Mouse (Mus musculus): Measurements from ENCODE around the gene Filip1. TPM values are rescaled to one million over a fixed set of nuclear protein-coding genes. Genes with fewer than 3 reads are reported as not detected.

The Filip1 gene
- total and polyA plus RNA-seq, 3 experiments: 0.71 to 1.5 (median 1.3) TPM

DNA sequence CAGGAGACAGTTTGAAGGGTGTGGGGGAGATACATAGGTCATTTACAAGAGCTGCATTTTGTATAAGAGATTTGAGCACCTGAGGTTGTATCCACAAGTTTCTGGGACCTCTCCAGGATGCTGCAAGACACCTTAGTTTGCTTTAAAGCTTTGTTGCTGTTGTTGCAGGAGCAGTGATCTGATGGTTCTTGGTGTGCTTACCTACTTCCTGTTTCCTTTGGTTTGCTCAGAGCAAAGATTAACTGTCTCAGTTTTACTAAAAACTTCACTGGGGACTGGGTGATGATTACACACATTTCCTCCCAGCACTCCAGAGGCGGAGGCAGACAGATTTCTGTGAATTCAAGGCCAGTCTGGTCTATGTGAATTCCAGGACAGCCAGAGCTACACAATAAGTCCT, 217.6 kb downstream of the Filip1 start:
- Histone ChIP-seq H3K9ac (ENCODE audit: insufficient read depth, low read depth) (no peak overlapping the region; the same call in 1 of the 2 replicates), H3K36me3 (replicated peaks in 1 of 2; ENCODE audit: control insufficient read depth in 1 of 2, insufficient read depth in 1 of 2, low read length in 1 of 2) (no peaks in the 10 kb centered on the region), H3K79me2 (replicated peaks; ENCODE audit: control insufficient read depth, extremely low read depth, insufficient read depth, poor library complexity, severe bottlenecking) (peaks cover 20% of the 10 kb centered on the region), H3K4me2 (ENCODE audit: insufficient read depth, low read depth, poor library complexity, severe bottlenecking) (peak overlapping the region; percentile 38; the same call in 1 of the 2 replicates), H3K4me3 (replicated peaks in 1 of 3; ENCODE audit: low read depth in 2 of 3, low read length in 2 of 3, poor library complexity in 1 of 3) (peak overlapping the region in 1 of 3 experiments; percentile 27), H3K4me1 (ENCODE audit: control insufficient read depth in 1 of 2, insufficient read depth in 2 of 2) (peaks cover 0 to 27% of the 10 kb centered on the region in 2 experiments; a peak in 3 of 4 replicates), H3K27me3 (replicated peaks) (no peaks in the 10 kb centered on the region), H3K9me3 (replicated peaks; ENCODE audit: low read length) (no peaks in the 10 kb centered on the region), H3K27ac (ENCODE audit: insufficient read depth, low read depth) (no peak overlapping the region)
- dilution Hi-C loops (cut with MboI; ENCODE audit: extremely low pct_ligation_motif_present, extremely low pct_unique_long_range_greater_than_20kb, low sequenced_read_pairs): no loop called here
- no peak for DNase-seq (ENCODE audit: extremely low read depth)
- TF ChIP-seq IRF4 (IDR thresholded peaks at IDR 0.05; ENCODE audit: low read depth, low read length) (no peak), MXI1 (IDR thresholded peaks at IDR 0.05; ENCODE audit: low read depth, low read length) (no peak), ELF1 (IDR thresholded peaks at IDR 0.05; ENCODE audit: low read depth, low read length) (peak; percentile 64), POLR2A (IDR thresholded peaks at IDR 0.05; ENCODE audit: low read depth, low read length) (no peak), JUND (conservative IDR thresholded peaks at IDR 0.05; ENCODE audit: low read depth, low read length) (no peak)
- in situ Hi-C loops (cut with MboI; ENCODE audit: low pct_ligation_motif_present, low pct_unique_long_range_greater_than_20kb, low sequenced_read_pairs): no loop called here

DNA sequence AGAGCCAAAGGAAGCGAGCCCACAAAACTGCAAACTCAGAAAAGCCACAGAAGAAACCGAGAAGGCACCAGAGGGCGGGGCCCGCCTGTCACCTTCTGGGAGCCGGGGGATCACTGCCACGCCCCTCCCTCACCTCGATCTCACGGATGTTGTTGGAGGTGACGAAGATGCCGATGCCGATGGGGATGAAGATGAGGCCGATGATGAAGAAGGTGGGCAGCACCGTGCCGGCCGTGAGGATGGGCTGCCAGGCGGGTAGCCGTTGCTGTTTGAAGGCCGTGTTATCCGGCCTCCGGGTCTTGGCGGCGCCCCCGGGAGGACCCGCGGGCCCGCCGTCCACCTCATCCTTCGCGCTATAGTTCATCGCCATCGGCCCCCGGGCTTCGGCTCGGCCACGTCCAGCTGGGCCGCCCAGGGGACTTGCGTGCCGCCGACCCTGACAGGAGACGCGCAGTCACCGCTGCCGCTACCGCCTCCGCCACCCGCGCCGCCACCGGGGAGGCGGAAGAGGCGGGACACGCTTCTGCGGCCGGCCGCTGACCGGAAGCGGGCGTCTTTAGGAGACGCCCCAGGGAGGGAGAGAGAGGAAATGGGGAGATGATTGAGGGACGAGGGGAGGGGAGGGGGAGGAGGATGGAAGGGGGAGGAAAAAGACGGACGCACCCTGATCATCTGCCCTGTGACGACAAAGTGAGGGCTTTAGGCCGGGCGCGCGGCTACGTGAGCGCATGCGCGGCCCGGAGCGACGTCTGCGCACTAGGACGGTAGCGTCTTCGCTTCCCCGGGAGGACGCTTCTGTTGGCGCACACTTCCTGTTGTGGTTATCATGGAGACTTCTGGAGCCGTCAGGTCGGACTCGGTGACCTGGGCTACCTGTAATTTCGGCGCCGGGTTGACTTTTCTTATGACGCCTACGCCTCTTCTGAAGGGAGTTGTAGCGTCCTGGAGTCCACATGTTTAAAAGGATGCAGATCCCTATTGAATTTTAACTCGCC, 219.5 kb downstream of the Filip1 start, which contains the start of gene Tmem30a:
Gene Tmem30a, minus strand, starts transcription at position 667 of the 995 bp plus-strand sequence.
- in situ Hi-C loops (cut with MboI; ENCODE audit: low pct_ligation_motif_present, low pct_unique_long_range_greater_than_20kb, low sequenced_read_pairs): no loop called here
- Histone ChIP-seq H3K9me3 (replicated peaks; ENCODE audit: low read length) (no peaks in the 10 kb centered on the region), H3K4me2 (ENCODE audit: insufficient read depth, low read depth, poor library complexity, severe bottlenecking) (peak within 1 kb of the TSS; percentile 93), H3K27ac (ENCODE audit: insufficient read depth, low read depth) (peak within 1 kb of the TSS; percentile 64), H3K36me3 (replicated peaks in 1 of 2; ENCODE audit: control insufficient read depth in 1 of 2, insufficient read depth in 1 of 2, low read length in 1 of 2) (no peaks in the 10 kb centered on the region), H3K4me1 (ENCODE audit: control insufficient read depth in 1 of 2, insufficient read depth in 2 of 2) (peaks cover 0 to 31% of the 10 kb centered on the region in 2 experiments; a peak in 3 of 4 replicates), H3K27me3 (replicated peaks) (no peaks in the 10 kb centered on the region), H3K79me2 (replicated peaks; ENCODE audit: control insufficient read depth, extremely low read depth, insufficient read depth, poor library complexity, severe bottlenecking) (peaks cover 33% of the 10 kb centered on the region), H3K4me3 (replicated peaks in 1 of 3; ENCODE audit: low read depth in 2 of 3, low read length in 2 of 3, poor library complexity in 1 of 3) (peak within 1 kb of the TSS; percentile 87 to 89 (median 87)), H3K9ac (ENCODE audit: insufficient read depth, low read depth) (peak within 1 kb of the TSS; percentile 94)
- dilution Hi-C loops (cut with MboI; ENCODE audit: extremely low pct_ligation_motif_present, extremely low pct_unique_long_range_greater_than_20kb, low sequenced_read_pairs): no loop called here
- peak; percentile 97 for DNase-seq (ENCODE audit: extremely low read depth)
- TF ChIP-seq CHD1 (IDR thresholded peaks at IDR 0.05; ENCODE audit: low read depth, low read length) (peak; percentile 92; the same call in 1 of the 2 replicates), SMC3 (IDR thresholded peaks at IDR 0.05; ENCODE audit: low read depth, low read length) (no peak), MAZ (IDR thresholded peaks at IDR 0.05; ENCODE audit: low read depth, low read length) (peak; percentile 90), ELF1 (IDR thresholded peaks at IDR 0.05; ENCODE audit: low read depth, low read length) (peak; percentile 80), CTCF (conservative IDR thresholded peaks at IDR 0.05 in 1 of 2, IDR thresholded peaks at IDR 0.05 in 1 of 2; ENCODE audit: low read depth in 2 of 2, low read length in 2 of 2) (no peak), NRF1 (IDR thresholded peaks at IDR 0.05; ENCODE audit: low read depth, low read length) (peak; percentile 94), CHD2 (IDR thresholded peaks at IDR 0.05; ENCODE audit: low read length) (0 out of 2 replicates have a peak, but pooled peaks have one; percentile 37), MYC (IDR thresholded peaks at IDR 0.05; ENCODE audit: low read depth, low read length) (0 out of 2 replicates have a peak, but pooled peaks have one; percentile 11), USF2 (conservative IDR thresholded peaks at IDR 0.05; ENCODE audit: low read depth, low read length) (no peak), ZMIZ1 (IDR thresholded peaks at IDR 0.05; ENCODE audit: low read depth, low read length) (peak; percentile 73; the same call in 1 of the 2 replicates), SIN3A (IDR thresholded peaks at IDR 0.05; ENCODE audit: low read length) (peak; percentile 62), PAX5 (IDR thresholded peaks at IDR 0.05; ENCODE audit: low read length) (no peak), ETS1 (conservative IDR thresholded peaks at IDR 0.05; ENCODE audit: low read depth, low read length) (0 out of 2 replicates have a peak, but pooled peaks have one; percentile 25), IRF4 (IDR thresholded peaks at IDR 0.05; ENCODE audit: low read depth, low read length) (peak; percentile 53), ZC3H11A (IDR thresholded peaks at IDR 0.05; ENCODE audit: low read depth, low read length) (no peak), TCF12 (IDR thresholded peaks at IDR 0.05; ENCODE audit: low read depth, low read length) (peak; percentile 94), EP300 (IDR thresholded peaks at IDR 0.05; ENCODE audit: low read length) (no peak), JUND (conservative IDR thresholded peaks at IDR 0.05; ENCODE audit: low read depth, low read length) (no peak), RAD21 (IDR thresholded peaks at IDR 0.05; ENCODE audit: low read depth, low read length) (no peak), MEF2A (IDR thresholded peaks at IDR 0.05; ENCODE audit: borderline replicate concordance, low read depth, low read length) (0 out of 2 replicates have a peak, but pooled peaks have one; percentile 26), MXI1 (IDR thresholded peaks at IDR 0.05; ENCODE audit: low read depth, low read length) (peak; percentile 75), KAT2A (IDR thresholded peaks at IDR 0.05; ENCODE audit: insufficient replicate concordance, low read length) (peak; percentile 68; the same call in 1 of the 2 replicates), TBP (conservative IDR thresholded peaks at IDR 0.05; ENCODE audit: low read depth, low read length) (peak; percentile 92), HCFC1 (IDR thresholded peaks at IDR 0.05; ENCODE audit: low read depth, low read length) (peak; percentile 90), POLR2AphosphoS2 (IDR thresholded peaks at IDR 0.05; ENCODE audit: low read depth, low read length) (peak; percentile 59; the same call in 1 of the 2 replicates), ZNF384 (IDR thresholded peaks at IDR 0.05; ENCODE audit: low read depth, low read length) (no peak), USF1 (IDR thresholded peaks at IDR 0.05; ENCODE audit: low read depth, low read length) (peak; percentile 19; the same call in 1 of the 2 replicates), MAX (IDR thresholded peaks at IDR 0.05; ENCODE audit: low read length) (no peak)

Data from CH12.LX (cell line).